Mouse (Mus musculus) forebrain, embryonic 14.5 days (tissue): Measurements from ENCODE around the gene Cym. TPM values are rescaled to one million over a fixed set of nuclear protein-coding genes. Genes with fewer than 3 reads are reported as not detected.

Source experiments
- ATAC-seq: fragments of 200-750 bp; cut with Nextera tagmentation; 2 replicates; pipeline ENCODE4 v1.8.0; 2017; ENCODE audit warnings: mild to moderate bottlenecking, moderate library complexity
- DNase-seq: peaks from one replicate; pipeline ENCODE4 v3.0.0-alpha.2; 2015; ENCODE audit warnings: low spot score
- H3K27ac ChIP-seq: fragments of 300-500 bp; sonication (generic); 2 replicates; pipeline ENCODE4 v1.5.1; 2014; ENCODE audit warnings: low read depth, mild to moderate bottlenecking, control low read depth, low read length, moderate library complexity
- H3K27me3 ChIP-seq: fragments of 300-500 bp; sonication (generic); replicated peaks from 2 replicates; pipeline ENCODE4 v1.6.1; 2014; ENCODE audit warnings: low read length, control low read depth, mixed read lengths; ENCODE audit not compliant: control insufficient read depth, insufficient read depth
- H3K36me3 ChIP-seq: fragments of 300-500 bp; sonication (generic); 2 replicates; pipeline ENCODE4 v1.6.1; 2014; ENCODE audit warnings: low read length, control low read depth; ENCODE audit not compliant: control insufficient read depth, insufficient read depth
- H3K4me1 ChIP-seq: fragments of 300-500 bp; sonication (generic); 2 replicates; pipeline ENCODE4 v1.6.1; 2014; ENCODE audit warnings: antibody characterized with exemption, low read length, control low read depth; ENCODE audit not compliant: control insufficient read depth, insufficient read depth
- H3K4me2 ChIP-seq: fragments of 300-500 bp; sonication (generic); 2 replicates; pipeline ENCODE4 v1.6.1; 2014; ENCODE audit warnings: mild to moderate bottlenecking, control low read depth, low read length
- H3K4me3 ChIP-seq: fragments of 300-500 bp; sonication (generic); 2 replicates; pipeline ENCODE4 v1.5.1; 2014; ENCODE audit warnings: low read depth, low read length, control low read depth
- H3K9ac ChIP-seq: fragments of 300-500 bp; sonication (generic); 2 replicates; pipeline ENCODE4 v1.6.1; 2014; ENCODE audit warnings: mild to moderate bottlenecking, low read length, control low read depth, moderate library complexity
- H3K9me3 ChIP-seq: fragments of 300-500 bp; sonication (generic); replicated peaks from 2 replicates; pipeline ENCODE4 v1.6.1; 2016; ENCODE audit warnings: low read length, control low read depth, mixed read lengths; ENCODE audit not compliant: control insufficient read depth
- WGBS: fragments of 180-500 bp; shearing (Covaris S2); extraction: QIAGEN DNeasy Blood & Tissue Kit; methylation state at CpG from one replicate; pipeline ENCODE4 v1.1.7; 2014; 5-methylcytosine and 5-hydroxymethylcytosine counted together
- polyA plus RNA-seq: library from polyadenylated mRNA; unstranded; fragments of >200 nt; fragmentation: Nextera tagmentation; extraction: Ambion mirVana; gene quantifications from 2 replicates; pipeline ENCODE4 v1.2.1, GENCODE M21; 2014

Cym gene
- polyA plus RNA-seq, 1 experiment from 2014 or later = not detected

DNA sequence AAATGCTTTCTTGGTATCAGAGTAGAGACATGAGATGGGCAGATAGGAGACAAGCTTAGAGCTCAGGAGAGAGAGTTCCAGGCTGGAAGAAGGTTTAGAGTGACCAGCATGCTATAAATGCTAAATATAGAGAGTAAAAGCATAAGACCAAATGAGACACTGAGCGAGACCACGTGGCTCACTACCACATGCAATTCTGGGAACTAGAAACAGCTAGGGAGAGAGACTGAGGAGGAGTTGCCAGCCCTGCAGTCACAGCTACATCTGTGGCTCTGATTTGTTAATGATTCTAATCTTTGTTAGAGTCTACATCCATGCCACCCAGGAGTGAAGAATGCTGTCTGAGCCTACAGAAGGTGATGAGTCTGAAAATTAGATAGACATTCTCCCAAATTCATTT, 52.0 kb downstream of the Cym start:
- no peak for ATAC-seq
- Histone ChIP-seq H3K4me1 (no peaks in the 10 kb centered on the region), H3K9ac (no peak overlapping the region), H3K27ac (no peak overlapping the region), H3K27me3 (no peaks in the 10 kb centered on the region), H3K4me2 (no peak overlapping the region), H3K4me3 (no peak overlapping the region), H3K9me3 (no peaks in the 10 kb centered on the region), H3K36me3 (no peaks in the 10 kb centered on the region)
- 74% methylated on average over 2 of the region's 2 CpGs for WGBS
- no peak for DNase-seq

DNA sequence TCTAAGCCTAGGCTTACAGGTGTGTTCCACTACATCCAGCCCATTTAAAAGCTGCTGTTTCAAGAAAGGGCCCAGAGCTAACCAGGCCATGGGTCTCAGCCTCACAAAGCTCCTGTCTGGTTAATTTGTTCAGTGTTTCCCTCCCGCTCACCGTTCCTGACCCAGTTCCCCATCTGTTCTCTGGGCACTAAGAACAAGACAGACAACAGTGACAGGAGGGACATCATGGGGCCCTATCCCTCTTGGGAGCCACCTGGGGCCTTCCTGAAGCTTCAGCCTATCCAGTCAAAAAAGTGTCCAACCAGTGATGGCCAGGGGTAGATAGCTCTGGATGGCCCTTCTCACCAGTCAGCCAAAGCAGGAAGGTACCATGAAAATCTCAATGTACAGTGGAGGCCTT, 58.8 kb downstream of the Cym start:
- no peaks in the 10 kb centered on the region for H3K9me3 ChIP-seq
- H3K27ac ChIP-seq = no peak overlapping the region
- DNase-seq (no peak), ATAC-seq (no peak)
- no peaks in the 10 kb centered on the region for H3K36me3 ChIP-seq
- WGBS = 89% methylated on average over 2 of the region's 2 CpGs
- H3K4me1 ChIP-seq = no peaks in the 10 kb centered on the region
- no peak overlapping the region for H3K4me3 ChIP-seq
- no peak overlapping the region for H3K4me2 ChIP-seq
- no peak overlapping the region for H3K9ac ChIP-seq
- no peaks in the 10 kb centered on the region for H3K27me3 ChIP-seq

Other genes starting within 250 kb of the Cym start
- gene Kcna3, start 185.6 kb downstream of the Cym start, polyA plus RNA-seq = 10.3 and 15.6 TPM in 2 replicates
- 0.44 and 0.49 TPM in 2 replicates for gene Kcna2, start 120.6 kb downstream of the Cym start, polyA plus RNA-seq
- gene Kcna10, start 38.7 kb downstream of the Cym start, polyA plus RNA-seq = not detected in 2 replicates
- gene A630076J17Rik, start 8.9 kb upstream of the Cym start, polyA plus RNA-seq = not detected in 2 replicates
- not detected in 2 replicates for gene Prok1, start 18.0 kb upstream of the Cym start, polyA plus RNA-seq
- gene Lamtor5, start 57.1 kb upstream of the Cym start, polyA plus RNA-seq = 242 and 292 TPM in 2 replicates
- 2.2 and 2.6 TPM in 2 replicates for gene Slc16a4, start 69.5 kb upstream of the Cym start, polyA plus RNA-seq
- gene Rbm15, start 111.9 kb upstream of the Cym start, polyA plus RNA-seq = 9.1 and 10.2 TPM in 2 replicates
- 1.4 and 1.8 TPM in 2 replicates for gene Kcnc4, start 237.8 kb upstream of the Cym start, polyA plus RNA-seq